Mouse (Mus musculus) megakaryocyte, embryonic 14.5 days (primary cell): ENCODE results near the gene Trank1.

Source experiments
- FLI1 ChIP-seq: IDR thresholded peaks from 2 replicates; pipeline ENCODE4 v1.6.1; 2012; ENCODE audit warnings: low read length, inconsistent platforms, mixed read lengths
- GATA1 ChIP-seq: IDR thresholded peaks from 3 replicates; pipeline ENCODE4 v1.6.1; 2012; ENCODE audit warnings: mixed read lengths, low read length, inconsistent platforms, borderline replicate concordance

GRCm38 (mm10) chr9:111422567-111422966, 111.0 kb downstream of the Trank1 start:
- TF ChIP-seq GATA1, result no peak
- no peak for TF ChIP-seq FLI1
